Mouse (Mus musculus): ENCODE results near the gene Vps18.

- TF ChIP-seq GATA1 (IDR thresholded peaks at IDR 0.05; ENCODE audit: low read length) (no peak), TAL1 (IDR thresholded peaks at IDR 0.05; ENCODE audit: low read length) (no peak)
These were observed 45.6 kb downstream of the Vps18 start for GRCm38 (mm10) chr2:119334135-119334534.
